Mouse (Mus musculus) stomach, postnatal 0 days (tissue): ENCODE data around the gene Nppb.

ENCODE experiments used
- CTCF ChIP-seq: IDR thresholded peaks from 2 replicates; pipeline ENCODE4 v1.5.1; 2016; ENCODE audit warnings: antibody characterized with exemption, low read depth, mild to moderate bottlenecking, moderate library complexity
- EP300 ChIP-seq: optimal IDR thresholded peaks from 2 replicates; pipeline ENCODE3; 2016; ENCODE audit warnings: antibody characterized with exemption

- peak; percentile 24; the same call in 1 of the 2 replicates for TF ChIP-seq CTCF
- no peak for TF ChIP-seq EP300
These were observed 45.0 kb upstream of the Nppb start, which contains the start of gene 2510039O18Rik for GRCm38 (mm10) chr4:147940576-147941044.
